Mouse (Mus musculus) megakaryocyte, embryonic 14.5 days (primary cell): ENCODE results near the gene Ugt1a6a.

ENCODE experiments used
- FLI1 ChIP-seq: IDR thresholded peaks from 2 replicates; pipeline ENCODE4 v1.6.1; 2012; ENCODE audit warnings: low read length, inconsistent platforms, mixed read lengths
- GATA1 ChIP-seq: IDR thresholded peaks from 3 replicates; pipeline ENCODE4 v1.6.1; 2012; ENCODE audit warnings: mixed read lengths, low read length, inconsistent platforms, borderline replicate concordance

DNA sequence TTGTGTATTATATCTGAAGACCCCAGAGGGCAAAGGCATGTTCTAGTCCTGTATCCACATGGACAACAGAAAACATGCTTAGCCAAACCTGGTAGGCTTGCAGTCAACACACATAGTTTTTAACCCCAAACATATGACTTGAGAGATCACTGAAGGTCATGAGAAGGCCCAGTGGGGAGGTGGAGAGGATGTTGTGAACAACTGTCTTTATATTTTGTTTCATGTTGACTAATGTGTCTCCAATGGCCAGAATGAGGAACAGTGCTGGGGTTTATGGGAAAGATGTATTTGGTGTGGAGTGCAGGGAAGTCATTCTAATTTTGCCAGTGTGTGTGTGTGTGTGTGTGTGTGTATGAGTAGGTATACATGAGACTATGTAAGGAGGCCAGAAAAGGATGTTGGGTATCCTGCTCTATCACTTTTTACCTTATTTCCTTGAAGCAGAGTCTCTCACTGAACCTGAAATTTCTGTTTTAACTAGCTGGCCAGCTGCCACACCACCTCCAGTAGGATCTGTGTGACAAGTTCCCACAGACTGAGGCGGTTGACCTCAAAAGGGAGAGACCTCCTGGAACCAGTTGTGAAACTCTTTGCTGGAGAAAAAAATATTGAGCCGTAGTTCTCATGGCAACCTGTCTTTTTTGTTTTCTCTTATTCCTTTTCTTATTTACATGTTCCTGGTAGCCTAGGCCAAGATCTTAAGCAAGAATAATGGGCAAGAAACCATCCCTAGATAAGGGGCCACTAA, 89.6 kb downstream of the Ugt1a6a start:
- TF ChIP-seq GATA1 (no peak), FLI1 (no peak)
